8 mouse cellular contexts compared by ENCODE assay signal in the genomic region with DNA sequence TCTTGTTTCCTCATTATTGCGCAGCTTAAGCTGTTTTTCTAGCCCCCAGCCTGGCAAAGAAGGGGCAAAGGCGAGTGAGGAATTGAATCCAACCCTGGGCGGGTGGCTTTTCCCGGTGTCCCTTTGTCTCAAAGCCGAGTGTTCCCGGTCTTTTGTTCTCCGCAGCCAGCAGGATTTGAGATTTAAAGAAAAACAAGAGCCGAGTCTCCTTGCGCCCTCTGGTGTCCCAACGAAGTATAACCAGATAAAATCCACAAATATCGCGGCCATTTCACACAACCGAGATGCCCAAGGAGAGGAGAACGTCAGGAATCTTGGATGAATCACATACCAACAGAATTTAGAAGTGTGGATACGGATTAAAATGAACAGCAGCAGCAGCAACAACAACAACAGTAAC. TPM values are rescaled to one million over a fixed set of nuclear protein-coding genes. Genes with fewer than 3 reads are reported as not detected.
DNase-seq lines count a peak whose midpoint lies in the region; ATAC-seq and TF ChIP-seq lines count a peak whose summit lies in the region.

No protein-coding gene starts in this region.

- whole genome bisulfite sequencing in heart, embryonic 13.5 days = under 1% methylated on average over 15 of the region's 15 CpGs
- WGBS in kidney, postnatal 0 days = under 1% methylated on average over 15 of the region's 15 CpGs
- WGBS in liver, embryonic 11.5 days = under 1% methylated on average over 15 of the region's 15 CpGs

- no peaks in the 10 kb centered on the region for H3K27me3 ChIP-seq in heart, embryonic 13.5 days (replicated peaks)
- no peaks in the 10 kb centered on the region for H3K27me3 ChIP-seq in kidney, postnatal 0 days (ENCODE audit: insufficient read depth, low read length)
- no peaks in the 10 kb centered on the region for H3K27me3 ChIP-seq in liver, embryonic 11.5 days (replicated peaks; ENCODE audit: control insufficient read depth, insufficient read depth, low read length)
- no peaks in the 10 kb centered on the region for H3K27me3 ChIP-seq in splenic B cell, adult 2 months (ENCODE audit: control insufficient read depth, insufficient read depth, low read length, poor library complexity, severe bottlenecking)

- H3K4me1 ChIP-seq in brown adipose tissue, adult 24 weeks (ENCODE audit: control insufficient read depth, insufficient read depth, insufficient read length, low read length) = 0 out of 2 replicates have a peak, but pooled peaks cover 2% of the 10 kb centered on the region
- H3K4me1 ChIP-seq in heart, embryonic 13.5 days = peaks cover 19% of the 10 kb centered on the region
- H3K4me1 ChIP-seq in kidney, postnatal 0 days (replicated peaks; ENCODE audit: insufficient read depth, low read length) = peaks cover 5% of the 10 kb centered on the region; the same call in 1 of the 2 replicates
- H3K4me1 ChIP-seq in liver, embryonic 11.5 days (replicated peaks; ENCODE audit: control insufficient read depth, insufficient read depth, low read length) = 0 out of 2 replicates have a peak, but pooled peaks cover 2% of the 10 kb centered on the region

- no peaks in the 10 kb centered on the region for H3K9me3 ChIP-seq in heart, embryonic 13.5 days
- no peaks in the 10 kb centered on the region for H3K9me3 ChIP-seq in kidney, postnatal 0 days (replicated peaks; ENCODE audit: low read length)
- no peaks in the 10 kb centered on the region for H3K9me3 ChIP-seq in liver, embryonic 11.5 days (ENCODE audit: control insufficient read depth, low read length)

- H3K4me2 ChIP-seq in heart, embryonic 13.5 days = peak overlapping the region; percentile 79
- H3K4me2 ChIP-seq in kidney, postnatal 0 days (ENCODE audit: low read length) = peak overlapping the region; percentile 58
- peak overlapping the region; percentile 87 for H3K4me2 ChIP-seq in liver, embryonic 11.5 days

- DNase-seq in CD8-positive naive resting alpha-beta T cell, adult 2 months (ENCODE audit: low read depth in 2 of 2, low spot score in 2 of 2) = peak; percentile 66 to 78
- DNase-seq in kidney, postnatal 0 days (ENCODE audit: low spot score) = peak; percentile 95
- peak; percentile 67 for DNase-seq in liver, embryonic 11.5 days (ENCODE audit: low spot score)
- peak; percentile 90 for DNase-seq in naive thymus-derived CD4-positive, alpha-beta T cell, adult 2 months (ENCODE audit: low read depth)
- DNase-seq in splenic B cell, adult 2 months (ENCODE audit: low read depth, low spot score) = peak; percentile 84

- peak; percentile 89 for TF ChIP-seq CTCF in kidney, postnatal 0 days (IDR thresholded peaks at IDR 0.05; ENCODE audit: low read depth)

- peak overlapping the region; percentile 75; the same call in 1 of the 2 replicates for H3K27ac ChIP-seq in brown adipose tissue, adult 24 weeks (replicated peaks; ENCODE audit: low read depth, low read length)
- peak overlapping the region; percentile 90 for H3K27ac ChIP-seq in heart, embryonic 13.5 days (replicated peaks)
- H3K27ac ChIP-seq in kidney, postnatal 0 days = peak overlapping the region; percentile 88
- peak overlapping the region; percentile 63; the same call in 1 of the 2 replicates for H3K27ac ChIP-seq in liver, embryonic 11.5 days (ENCODE audit: low read depth, low read length)

- peak overlapping the region; percentile 89 for H3K9ac ChIP-seq in heart, embryonic 13.5 days
- peak overlapping the region; percentile 68 for H3K9ac ChIP-seq in kidney, postnatal 0 days (ENCODE audit: low read depth, low read length)
- peak overlapping the region; percentile 68 for H3K9ac ChIP-seq in liver, embryonic 11.5 days (ENCODE audit: low read depth, low read length)

- peak overlapping the region; percentile 59 for H3K4me3 ChIP-seq in brown adipose tissue, adult 24 weeks (ENCODE audit: insufficient read depth, low read depth, low read length)
- H3K4me3 ChIP-seq in heart, embryonic 13.5 days = peak overlapping the region; percentile 56
- H3K4me3 ChIP-seq in kidney, postnatal 0 days (replicated peaks; ENCODE audit: low read depth, low read length) = peak overlapping the region; percentile 32
- peak overlapping the region; percentile 52 for H3K4me3 ChIP-seq in liver, embryonic 11.5 days (ENCODE audit: low read depth, low read length)

- ATAC-seq in erythroid progenitor cell, adult 5-6 weeks (replicated peaks; ENCODE audit: low FRiP score, poor library complexity, severe bottlenecking) = peak; percentile 72
- ATAC-seq in heart, embryonic 13.5 days (ENCODE audit: extremely low read depth, insufficient number of reproducible peaks, low FRiP score, low TSS enrichment) = no peak
- 0 out of 2 replicates have a peak, but pooled peaks have one; percentile 16 for ATAC-seq in kidney, postnatal 0 days (replicated peaks; ENCODE audit: low FRiP score, low read depth)
- no peak for ATAC-seq in liver, embryonic 11.5 days (replicated peaks; ENCODE audit: low FRiP score)

- H3K36me3 ChIP-seq in heart, embryonic 13.5 days = no peaks in the 10 kb centered on the region
- H3K36me3 ChIP-seq in kidney, postnatal 0 days (ENCODE audit: insufficient read depth, low read length) = no peaks in the 10 kb centered on the region
- H3K36me3 ChIP-seq in liver, embryonic 11.5 days (ENCODE audit: control insufficient read depth, insufficient read depth, low read length) = no peaks in the 10 kb centered on the region
- H3K36me3 ChIP-seq in splenic B cell, adult 2 months (ENCODE audit: control insufficient read depth, insufficient read depth, low read length, poor library complexity, severe bottlenecking) = no peaks in the 10 kb centered on the region

RNA-seq across cellular contexts. Expression of gene Tmpo, which starts 6.8 kb away (rescaled TPM):
- 10.0 and 16.6 TPM in 2 replicates for polyA plus RNA-seq in brown adipose tissue, adult 24 weeks (2012; ENCODE audit: insufficient read depth, insufficient read length, missing spikeins)
- total RNA-seq in erythroid progenitor cell, adult 5-6 weeks (2015; ENCODE audit: low replicate concordance) = 941 and 1,232 TPM in 2 replicates
- 1,337 and 1,570 TPM in 2 replicates for total RNA-seq in erythroid progenitor cell, adult 5-6 weeks (2017; ENCODE audit: low replicate concordance)
- 128 and 129 TPM in 2 replicates for polyA plus RNA-seq in heart, embryonic 13.5 days (2015; fragmentation: Nextera tagmentation; extraction: Ambion mirVana)
- polyA plus RNA-seq in kidney, postnatal 0 days (2015; fragmentation: Nextera tagmentation; extraction: Ambion mirVana) = 156 and 160 TPM in 2 replicates
- polyA plus RNA-seq in liver, embryonic 11.5 days (2014; fragmentation: Nextera tagmentation; extraction: Ambion mirVana) = 207 and 219 TPM in 2 replicates

Comparison
In these comparisons a context has a peak if more than half of its experiments do, and no peak if none do; other contexts are left out.
1. ATAC-seq: peak in erythroid progenitor cell, adult 5-6 weeks (single experiment) and kidney, postnatal 0 days (single experiment); none in heart, embryonic 13.5 days (single experiment) and liver, embryonic 11.5 days (single experiment).
2. Peak in every context shown above with its lines, with median percentiles within 50 percentile points of each other: DNase-seq, H3K27ac ChIP-seq, H3K4me3 ChIP-seq, H3K4me2 ChIP-seq and H3K9ac ChIP-seq.